Mouse (Mus musculus): Measurements from ENCODE around the gene Fkbp10.

The Fkbp10 gene

GRCm38 (mm10) chr11:100414914-100415822 is at the start of gene Fkbp10:
TSS of gene Fkbp10 (plus strand) at chr11:100415697.
- DNase-seq (ENCODE audit: low spot score) = peak; percentile 83

- no peak for DNase-seq (ENCODE audit: low spot score)
Observed at GRCm38 (mm10) chr11:100369145-100369544, 46.4 kb upstream of the Fkbp10 start.

DNA sequence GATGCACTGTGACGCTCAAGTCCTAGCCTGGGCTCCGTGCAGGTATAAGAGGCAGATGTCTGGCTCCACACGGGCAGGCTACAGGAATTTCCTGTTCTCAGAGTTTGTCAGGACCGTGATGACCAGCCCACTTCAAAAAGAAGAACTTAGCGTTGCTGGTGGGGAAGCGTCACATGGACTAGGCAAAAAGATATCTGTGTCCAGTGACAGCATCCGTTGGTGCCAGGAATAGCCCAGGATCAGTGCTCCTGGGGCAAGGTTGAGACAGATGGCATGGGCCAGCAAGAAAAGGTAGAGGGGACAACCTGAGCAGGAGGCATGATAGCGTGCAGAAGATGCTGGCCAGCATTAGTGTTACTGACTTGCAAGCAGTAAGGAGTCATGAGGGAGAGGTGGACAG is 45.7 kb upstream of the Fkbp10 start:
- DNase-seq (ENCODE audit: low spot score) = no peak

- DNase-seq (ENCODE audit: low spot score) = no peak
Observed at GRCm38 (mm10) chr11:100371981-100372558, 43.4 kb upstream of the Fkbp10 start.

DNA sequence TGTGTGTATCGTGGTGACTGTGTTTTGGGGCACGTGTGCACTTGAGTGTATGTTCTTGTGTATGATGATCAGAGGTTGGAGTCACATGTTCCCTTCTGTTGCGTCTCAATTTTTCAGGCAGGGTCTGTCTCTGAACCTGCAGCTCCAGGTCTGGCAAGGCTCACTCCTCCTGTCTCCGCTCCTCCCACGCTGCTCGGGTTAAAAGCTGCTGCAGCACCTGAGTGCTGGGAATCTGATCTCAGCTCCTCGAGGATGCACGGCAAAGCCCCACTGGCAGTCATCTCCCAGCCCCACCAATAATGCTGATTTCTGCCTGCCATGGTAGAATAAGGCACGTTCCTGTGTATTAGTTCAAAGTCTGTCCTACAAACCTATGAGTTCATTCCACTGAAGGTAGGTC is 40.4 kb upstream of the Fkbp10 start:
- no peak for DNase-seq (ENCODE audit: low spot score)

GRCm38 (mm10) chr11:100376005-100376404 is 39.5 kb upstream of the Fkbp10 start:
- DNase-seq (ENCODE audit: low spot score) = no peak

DNA sequence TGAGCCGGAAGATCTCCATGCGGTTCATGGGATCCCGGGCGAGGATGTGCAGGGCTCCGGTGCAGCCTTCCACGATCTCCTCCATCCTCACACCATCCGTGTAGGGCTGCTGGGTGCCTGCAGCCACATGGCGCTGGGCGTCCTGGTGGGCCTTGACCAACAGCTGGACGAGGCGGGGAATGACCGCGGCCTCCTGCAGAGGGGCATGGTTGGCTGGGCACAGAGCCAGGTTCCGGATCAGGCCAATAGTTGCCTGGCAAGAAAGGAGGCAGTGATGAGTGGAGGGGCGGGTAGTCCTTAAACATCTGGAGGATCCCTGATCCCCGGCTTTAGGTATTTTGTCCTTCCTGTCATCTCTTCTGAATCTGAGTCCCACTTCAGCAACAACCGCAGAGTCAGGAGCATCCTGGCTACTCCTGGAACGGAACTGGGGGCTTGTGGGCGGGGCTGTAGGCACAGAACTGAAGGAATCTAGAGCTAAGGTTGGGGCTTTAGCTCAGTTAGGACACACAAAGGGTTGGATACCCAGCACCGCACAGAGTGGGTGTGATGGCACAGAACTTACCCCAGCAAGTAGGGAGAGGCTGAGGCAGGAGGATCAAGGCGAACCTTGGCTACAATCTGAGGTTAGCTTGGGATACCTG is 38.6 kb upstream of the Fkbp10 start:
- DNase-seq (ENCODE audit: low spot score) = no peak

DNA sequence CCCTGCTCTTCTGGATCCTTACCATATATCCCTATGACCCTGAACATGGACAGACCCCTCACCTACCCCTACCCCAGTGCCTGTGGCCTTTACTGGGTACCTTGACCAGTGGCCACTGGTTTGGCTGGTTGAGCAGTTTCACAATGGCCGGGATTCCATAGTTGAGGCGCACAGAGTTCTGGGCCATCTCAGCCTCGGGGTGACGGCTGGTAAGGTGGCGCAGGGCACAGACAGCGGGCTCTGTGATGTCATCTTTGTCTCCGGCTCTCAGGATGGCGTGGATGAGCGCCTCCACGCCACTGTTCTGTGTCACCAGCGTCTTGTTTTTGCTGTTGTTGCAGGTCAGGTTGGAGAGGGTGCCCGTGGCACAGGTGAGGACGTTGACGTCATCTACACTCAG is 37.5 kb upstream of the Fkbp10 start:
- DNase-seq (ENCODE audit: low spot score) = no peak

DNA sequence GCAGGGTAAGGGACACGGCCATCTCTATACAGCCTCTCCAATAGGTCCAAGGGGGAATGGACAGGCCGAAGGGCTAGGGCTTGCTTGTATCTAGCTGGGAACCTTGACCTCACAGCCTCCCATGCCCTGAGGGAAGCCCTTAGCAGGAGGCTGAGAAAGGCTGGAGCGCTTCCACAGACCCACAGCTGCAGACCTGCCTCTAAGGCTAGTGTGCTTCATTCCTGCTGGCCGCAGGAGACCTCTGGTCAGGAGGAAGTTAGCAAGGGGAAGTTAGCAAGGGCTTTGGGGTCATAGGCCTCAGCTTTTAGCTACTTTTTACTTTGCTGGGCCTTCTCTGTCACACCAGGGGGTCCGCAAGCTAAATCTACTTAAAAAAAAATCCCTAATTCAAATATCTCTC is 37.1 kb upstream of the Fkbp10 start:
- DNase-seq (ENCODE audit: low spot score) = no peak

DNA sequence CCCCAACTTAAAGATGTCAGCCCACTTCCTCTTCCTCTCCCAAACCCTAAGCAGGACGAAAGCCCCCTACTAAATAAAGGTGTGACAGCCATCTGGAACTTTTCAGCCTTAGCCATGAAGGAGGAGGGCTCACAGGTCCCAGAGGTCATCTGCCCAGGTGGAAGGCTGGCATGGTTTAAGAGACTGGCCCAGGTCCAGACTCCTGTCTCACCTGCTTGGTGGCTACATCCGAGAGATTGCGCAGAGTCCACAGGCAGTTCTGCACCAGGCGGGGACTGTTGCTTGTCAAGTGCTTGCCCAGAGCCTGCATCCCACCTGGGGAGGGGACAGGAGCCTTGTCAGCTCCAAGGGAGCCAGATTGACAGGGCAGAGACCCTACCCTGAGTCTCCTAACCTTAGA is 36.2 kb upstream of the Fkbp10 start:
- DNase-seq (ENCODE audit: low spot score) = no peak

- no peak for DNase-seq (ENCODE audit: low spot score)
Observed at GRCm38 (mm10) chr11:100382682-100383081, 32.8 kb upstream of the Fkbp10 start.

GRCm38 (mm10) chr11:100385016-100385415 is 30.5 kb upstream of the Fkbp10 start:
- DNase-seq (ENCODE audit: low spot score) = no peak

- no peak for DNase-seq (ENCODE audit: low spot score)
Observed at GRCm38 (mm10) chr11:100386586-100386985, 28.9 kb upstream of the Fkbp10 start.

GRCm38 (mm10) chr11:100387111-100387510 is 28.4 kb upstream of the Fkbp10 start:
- DNase-seq (ENCODE audit: low spot score) = no peak

DNA sequence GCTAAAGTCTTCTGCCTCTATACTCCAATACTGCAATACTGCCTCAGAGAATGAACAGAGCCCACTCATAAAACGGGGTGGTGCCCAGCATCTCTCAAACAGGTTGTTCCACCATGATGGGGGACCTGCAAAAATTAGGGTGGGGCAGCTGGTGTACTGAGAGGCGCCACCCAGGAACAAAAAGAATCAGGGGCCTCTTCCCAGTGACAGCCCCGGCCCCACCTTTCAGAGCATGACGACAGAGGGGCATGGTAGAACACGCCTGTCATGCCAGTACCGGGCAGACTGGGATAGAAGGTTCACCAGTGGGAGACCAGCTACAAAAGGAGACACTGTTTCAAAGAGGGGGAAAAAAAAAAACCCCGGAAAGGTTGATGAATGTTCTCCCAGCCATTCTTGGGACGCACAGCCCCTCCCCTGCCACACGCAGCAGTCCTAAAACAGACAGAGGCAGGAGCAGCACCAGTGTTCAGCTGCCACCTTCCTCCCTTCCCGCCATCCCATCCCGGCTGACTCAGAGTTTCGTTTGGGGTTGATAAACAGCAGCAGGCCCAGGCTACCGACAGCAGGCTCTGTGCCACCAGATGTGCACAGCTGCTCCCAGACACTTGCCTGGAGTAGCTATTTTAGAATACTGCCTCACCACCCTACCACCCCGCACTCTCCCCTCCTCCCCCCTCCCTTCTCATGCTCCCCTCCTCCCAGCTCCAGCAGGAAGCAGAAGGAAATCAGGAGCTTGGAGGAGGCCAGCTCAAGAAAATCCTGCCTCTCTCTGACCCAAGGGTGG is 27.7 kb upstream of the Fkbp10 start:
- DNase-seq (ENCODE audit: low spot score) = no peak

GRCm38 (mm10) chr11:100388588-100388987 is 26.9 kb upstream of the Fkbp10 start:
- DNase-seq (ENCODE audit: low spot score) = peak; percentile 70

- no peak for DNase-seq (ENCODE audit: low spot score)
Observed at GRCm38 (mm10) chr11:100389931-100390445, 25.5 kb upstream of the Fkbp10 start.

DNA sequence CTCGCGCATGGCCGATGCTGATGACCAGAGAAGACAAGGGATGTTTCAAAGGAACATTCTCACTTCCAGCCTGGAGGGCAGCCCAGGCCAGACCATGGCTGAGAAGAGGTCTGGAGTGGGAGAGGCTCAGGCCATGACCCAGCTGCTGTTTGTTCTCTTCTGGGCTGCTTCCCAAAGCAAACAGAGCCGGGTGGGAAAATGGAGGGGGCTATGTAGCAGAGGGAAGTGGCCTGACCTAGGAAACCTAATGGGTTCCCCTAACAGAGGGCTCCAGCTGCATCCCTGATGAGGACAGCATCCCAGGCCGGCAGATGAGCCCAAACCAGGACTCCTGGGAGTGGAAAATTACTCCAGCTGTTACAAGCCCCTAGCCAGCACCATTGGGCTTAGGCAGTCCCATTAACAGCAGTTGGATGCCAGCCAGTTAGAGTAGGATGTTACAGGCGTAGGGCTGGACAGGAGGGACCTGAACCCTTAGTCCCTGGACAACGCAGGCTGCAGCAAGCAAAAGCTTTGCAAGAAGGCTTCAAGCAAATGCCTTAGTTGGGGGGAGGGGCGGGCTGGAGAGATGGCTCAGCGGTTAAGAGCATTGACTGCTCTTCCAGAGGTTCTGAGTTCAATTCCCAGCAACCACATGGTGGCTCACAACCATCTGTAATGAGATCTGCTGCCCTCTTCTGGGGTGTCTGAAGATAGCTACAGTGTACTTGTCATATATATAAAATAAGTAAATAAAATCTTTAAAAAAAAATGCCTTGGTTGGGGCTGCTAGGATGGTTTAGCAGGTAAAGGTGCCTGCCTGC is 24.2 kb upstream of the Fkbp10 start:
- peak; percentile 72 for DNase-seq (ENCODE audit: low spot score)

DNA sequence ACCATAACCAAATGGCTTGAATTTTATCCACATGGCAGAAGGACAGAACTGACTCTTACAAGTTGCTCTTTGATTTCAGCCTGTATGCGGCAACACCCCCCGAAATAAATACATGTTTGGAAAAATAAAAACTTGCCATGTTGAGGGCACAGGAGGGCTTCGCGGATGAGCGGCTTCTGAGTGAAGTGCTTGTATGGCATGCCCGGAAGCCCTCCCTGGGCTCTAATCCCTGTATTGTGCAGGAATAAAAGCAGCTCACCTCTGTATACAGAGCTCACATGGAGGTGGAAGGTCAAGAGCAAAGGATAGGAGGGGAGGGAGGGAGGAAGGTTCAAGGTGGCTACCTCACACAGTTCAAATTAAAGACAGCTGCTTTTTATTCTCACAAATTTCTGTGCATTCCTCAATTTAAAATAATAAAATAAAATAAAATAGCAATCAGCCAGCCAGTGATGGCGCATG is 23.6 kb upstream of the Fkbp10 start:
- no peak for DNase-seq (ENCODE audit: low spot score)

GRCm38 (mm10) chr11:100392958-100393357 is 22.5 kb upstream of the Fkbp10 start:
- no peak for DNase-seq (ENCODE audit: low spot score)

GRCm38 (mm10) chr11:100393733-100394132 is 21.8 kb upstream of the Fkbp10 start:
- DNase-seq (ENCODE audit: low spot score) = no peak
